Mouse (Mus musculus) thymus, adult 18-20 months (tissue): ENCODE data around the gene Jph4.

Experiments
- DNase-seq, 2 experiments: peaks; one replicate each; pipeline ENCODE4 v3.0.0; 2022; ENCODE audit warnings: mixed read lengths in 2 of 2

Jph4 gene

DNA sequence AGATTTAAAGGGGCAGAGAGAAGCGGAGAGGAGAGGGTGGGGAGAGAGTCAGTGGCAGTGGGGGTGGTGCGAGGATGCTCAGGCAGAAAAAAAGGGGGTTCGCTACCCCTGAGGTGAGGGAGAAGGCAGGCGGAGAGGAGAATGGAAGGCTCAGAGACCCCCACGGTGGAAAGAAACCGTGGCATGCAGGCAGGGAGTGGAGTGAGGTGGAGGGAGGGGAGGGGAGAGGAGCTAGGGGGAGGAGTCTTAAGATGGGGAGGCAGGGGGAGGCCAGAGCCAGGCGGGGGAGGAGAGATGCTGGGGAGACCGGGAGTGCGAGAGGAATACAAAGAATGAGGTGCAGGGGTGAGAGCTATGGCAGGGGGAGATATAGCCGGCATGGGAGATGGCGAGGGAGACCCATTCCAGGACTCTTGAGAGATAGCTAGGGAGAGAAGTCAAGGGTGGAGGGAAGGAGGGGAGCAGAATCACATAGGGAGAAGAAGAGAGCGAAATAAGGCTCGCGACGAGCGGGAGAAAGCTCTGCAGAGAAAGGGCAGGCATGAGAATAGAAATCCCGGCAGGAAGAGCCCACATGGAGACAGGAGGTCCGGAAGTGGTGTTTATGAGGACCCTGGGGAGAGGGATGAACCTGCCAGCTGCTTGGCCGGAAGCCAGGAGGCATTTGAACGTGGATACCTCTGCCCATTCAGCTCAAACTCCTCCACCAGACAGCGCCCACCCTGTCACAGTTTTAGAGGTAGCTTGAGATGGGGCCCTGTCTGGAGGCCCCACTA, at the start of gene Jph4:
Jph4 (minus strand) TSS at position 511 of the 776 bp plus-strand sequence.
- no peak for DNase-seq

DNA sequence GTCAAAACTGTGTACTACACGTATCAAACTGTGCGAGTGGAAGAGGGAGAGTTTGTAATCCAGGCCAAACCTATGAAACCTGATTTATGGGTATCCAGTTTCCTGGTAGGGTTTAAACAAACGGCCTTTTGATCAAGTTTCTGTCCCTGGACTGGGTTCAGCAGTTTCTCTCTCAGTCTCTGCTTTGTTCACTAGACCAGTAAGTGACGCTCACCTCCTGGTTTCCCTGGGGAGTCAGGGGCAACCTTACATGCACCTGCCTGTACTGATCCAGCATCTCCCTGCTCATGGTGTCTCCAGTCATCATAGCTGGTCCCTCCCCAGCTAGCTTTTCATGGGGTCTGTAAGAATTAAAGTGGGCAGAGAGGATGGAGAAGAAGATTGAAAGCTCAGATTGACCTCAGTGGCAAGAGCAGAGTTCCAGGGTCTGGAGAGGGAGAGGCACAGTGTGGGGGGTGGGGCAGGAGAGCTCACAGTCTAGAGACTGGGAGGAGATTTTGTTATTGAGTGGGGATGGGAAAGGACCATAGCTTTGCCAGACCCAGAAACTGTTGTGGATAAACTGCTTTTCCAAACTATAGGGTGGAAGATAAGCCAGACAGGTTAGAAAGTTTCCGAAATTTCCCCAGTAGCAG, 47.6 kb upstream of the Jph4 start:
- no peak for DNase-seq

DNA sequence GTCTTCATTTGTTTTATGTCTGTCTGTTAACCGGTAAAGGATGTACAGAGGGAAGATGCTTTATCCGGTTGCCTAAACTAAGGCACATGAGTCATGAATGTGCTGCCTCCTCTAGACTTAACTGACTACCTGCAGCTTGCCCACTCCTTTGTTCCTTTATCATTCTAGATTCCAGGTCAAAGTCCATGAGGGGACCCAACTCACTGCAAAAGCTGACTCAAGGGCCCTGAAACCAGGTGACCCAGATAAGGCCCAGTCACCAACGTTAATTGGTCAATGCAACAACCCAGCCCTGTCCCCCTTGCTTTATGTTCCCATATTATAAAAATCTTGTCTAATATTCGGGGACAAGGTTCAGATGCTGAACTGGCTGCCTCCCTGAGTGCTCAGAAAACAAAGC, 45.4 kb upstream of the Jph4 start:
- DNase-seq = no peak

DNA sequence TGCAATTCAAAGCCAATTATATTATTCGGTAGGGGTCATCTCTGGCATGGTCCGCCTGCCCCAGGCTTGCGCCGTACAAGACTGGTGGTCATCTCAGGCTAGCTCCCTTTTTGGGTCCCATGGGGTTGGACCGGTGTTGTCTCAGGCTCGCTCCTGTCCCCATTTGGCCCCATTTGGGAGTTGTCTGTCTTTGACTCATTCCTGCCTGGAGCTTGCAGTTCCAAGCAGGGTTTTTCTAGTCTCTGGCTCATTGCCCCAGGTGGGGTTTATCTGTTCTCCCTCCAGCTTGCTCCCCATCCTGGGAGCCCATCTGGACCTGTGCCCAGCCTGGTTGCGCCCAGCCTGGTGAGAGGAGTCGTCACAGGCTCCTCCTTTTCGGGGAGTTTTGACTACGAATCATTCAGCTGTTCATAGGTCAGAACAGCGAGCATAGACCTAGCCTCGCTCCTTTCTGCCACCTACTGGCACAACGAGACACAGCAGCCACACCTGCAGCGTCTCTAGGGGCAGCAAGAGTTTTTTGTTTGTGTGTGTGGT, 44.4 kb upstream of the Jph4 start:
- DNase-seq = peak; percentile 32 to 39

DNA sequence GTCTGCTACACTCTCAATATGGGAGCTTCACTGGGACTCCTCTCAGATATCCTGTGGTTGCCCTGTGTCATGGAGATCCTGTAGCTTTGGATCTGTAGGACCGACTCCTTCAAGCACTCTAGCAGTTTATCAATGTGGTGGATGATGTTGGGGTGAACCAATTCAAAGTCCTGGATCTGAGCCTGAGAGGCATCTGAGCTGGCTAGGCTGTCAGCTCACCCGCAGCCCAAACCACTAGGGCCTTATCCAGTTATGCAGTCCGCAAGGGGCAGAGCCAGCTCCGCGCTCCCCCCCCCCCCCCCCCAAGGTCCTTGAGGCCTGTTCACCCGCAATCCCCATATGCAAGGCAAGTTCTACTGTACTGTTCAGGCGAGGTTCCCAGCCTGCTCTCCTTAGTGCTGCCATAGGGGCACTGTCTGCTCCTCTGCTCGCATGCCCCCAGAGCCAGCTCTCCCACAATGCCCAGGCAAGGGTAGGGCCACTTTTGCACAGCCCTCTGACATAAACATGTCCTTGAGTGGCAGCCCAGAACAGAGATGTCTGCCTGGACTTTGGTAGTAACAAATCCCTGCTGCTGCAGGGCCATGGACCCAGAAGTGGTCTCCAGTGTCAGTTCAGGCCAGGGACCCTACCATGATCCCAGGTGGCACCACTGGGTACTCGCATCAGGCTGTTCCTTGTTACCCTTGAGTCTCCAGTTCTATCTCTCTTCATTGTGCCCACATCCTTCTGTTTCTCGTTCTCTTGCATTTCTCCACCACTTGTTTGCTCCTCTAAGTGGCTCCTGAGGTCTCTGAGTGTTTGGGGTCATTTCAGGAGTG, 43.7 kb upstream of the Jph4 start:
- DNase-seq = no peak

DNA sequence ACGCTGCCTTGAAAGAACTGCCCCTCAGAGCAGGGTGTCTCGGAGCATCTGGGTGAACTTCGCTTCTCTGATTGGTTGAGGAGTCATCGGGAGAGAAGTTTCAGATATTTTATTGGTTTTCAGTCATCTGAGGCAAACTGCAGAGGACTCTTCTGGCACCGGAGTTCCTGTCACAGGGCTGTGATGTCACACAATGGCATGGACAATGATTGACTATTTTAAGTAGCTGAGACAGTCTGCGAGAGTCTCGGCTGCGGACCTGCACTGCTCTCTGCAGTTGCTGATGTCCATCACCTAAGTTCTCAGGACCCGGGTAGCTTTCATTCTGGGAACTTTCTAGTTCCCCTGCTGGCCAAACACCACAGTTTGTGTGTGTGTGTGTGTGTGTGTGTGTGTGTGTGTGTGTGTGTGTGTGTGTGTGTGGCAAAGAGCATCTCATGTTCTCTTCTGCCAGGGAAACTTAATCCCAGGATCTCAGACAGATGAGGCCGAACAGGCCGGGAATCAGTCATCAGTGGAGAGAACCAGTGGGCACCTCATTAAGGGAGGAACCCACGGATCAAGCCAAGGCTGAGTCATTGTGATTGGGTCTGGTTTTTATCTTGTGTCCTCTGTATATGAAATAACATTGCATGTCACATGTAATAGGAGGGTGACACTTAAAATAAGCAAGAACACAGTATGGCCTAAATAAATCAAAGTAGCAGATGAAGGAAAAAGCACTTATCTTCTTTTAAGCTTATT, 40.8 kb upstream of the Jph4 start:
- DNase-seq = no peak

DNA sequence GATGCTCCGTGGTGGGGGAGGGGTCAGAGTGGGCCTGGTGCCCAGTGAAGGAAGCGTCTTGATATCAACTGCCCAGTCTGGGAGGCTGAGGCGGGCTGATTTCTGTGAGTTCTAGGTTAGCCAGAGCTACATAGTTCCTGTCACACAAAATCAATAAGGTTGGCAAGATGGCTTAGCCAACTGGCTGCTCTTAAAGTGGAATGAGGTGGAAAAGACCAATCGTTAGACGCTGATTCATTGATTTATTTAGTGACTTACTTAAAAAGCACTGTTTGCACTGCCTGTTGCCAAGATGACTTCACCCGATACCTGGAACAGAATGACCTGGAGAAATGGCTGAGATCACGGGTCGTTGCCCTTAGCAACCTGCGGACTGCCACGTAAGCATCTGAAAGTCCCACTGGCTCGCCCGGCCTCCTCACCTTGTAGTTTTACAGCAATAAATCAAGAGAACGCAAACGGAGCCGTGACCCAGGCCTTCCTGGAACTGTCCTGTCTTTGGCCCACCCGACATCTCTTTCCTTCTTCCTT, 36.3 kb upstream of the Jph4 start:
- no peak for DNase-seq

DNA sequence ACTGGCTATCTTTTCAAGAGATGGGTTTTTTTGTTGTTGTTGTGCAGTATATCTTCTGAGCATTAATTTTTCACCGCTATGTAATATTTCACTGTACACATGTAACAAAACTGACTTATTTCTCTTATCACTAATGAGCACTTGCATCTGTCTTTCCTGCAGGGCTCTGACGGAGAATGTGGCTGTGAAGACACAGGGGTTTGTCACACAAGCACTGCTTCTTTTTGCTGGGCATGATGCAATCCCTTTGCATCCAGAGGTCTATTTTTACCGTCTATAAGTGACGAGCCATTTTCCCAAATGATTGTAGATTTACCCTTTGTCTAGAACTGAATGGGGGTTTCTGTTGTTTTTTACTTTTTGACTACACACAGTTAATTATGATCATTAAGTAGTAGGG, 35.4 kb upstream of the Jph4 start:
- DNase-seq = no peak

DNA sequence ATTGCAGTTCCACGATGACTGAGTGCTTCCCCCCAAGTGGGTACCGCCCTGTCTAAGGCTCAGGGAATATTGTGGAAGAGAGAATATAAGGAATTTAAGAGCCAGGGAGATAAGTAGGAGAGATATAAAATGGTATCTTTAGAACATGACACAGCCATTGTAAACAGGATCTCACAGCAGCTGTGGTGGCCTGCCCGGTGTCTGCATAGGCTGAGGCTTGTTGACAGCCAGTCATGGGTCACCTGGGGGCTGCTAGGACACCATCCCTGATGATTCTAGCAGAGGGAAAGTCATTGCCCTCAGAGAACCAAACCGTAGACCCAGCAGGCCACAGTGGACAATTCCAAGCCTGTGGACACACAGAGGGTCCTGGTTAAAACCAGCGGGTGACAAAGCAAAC, 34.2 kb upstream of the Jph4 start:
- no peak for DNase-seq

DNA sequence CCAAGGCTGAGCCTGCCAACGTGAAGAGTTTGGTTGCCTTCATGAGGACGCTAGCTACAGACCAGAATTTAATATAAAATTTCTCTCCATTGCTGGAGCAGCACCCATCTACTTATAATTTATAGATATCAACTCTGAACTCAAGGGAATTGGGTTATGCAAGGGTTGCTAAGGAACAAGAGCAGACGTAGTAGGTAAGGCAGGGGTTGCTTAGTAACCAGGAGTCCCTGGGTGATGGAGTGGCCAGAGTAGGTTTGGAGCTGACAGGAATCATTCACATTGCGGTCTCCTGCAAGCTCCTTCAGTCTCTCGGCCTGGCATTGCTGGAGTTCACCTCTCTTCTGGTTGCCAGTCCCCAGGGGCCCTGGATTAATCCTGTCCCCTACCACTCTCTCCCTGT, 32.3 kb upstream of the Jph4 start:
- DNase-seq = no peak

DNA sequence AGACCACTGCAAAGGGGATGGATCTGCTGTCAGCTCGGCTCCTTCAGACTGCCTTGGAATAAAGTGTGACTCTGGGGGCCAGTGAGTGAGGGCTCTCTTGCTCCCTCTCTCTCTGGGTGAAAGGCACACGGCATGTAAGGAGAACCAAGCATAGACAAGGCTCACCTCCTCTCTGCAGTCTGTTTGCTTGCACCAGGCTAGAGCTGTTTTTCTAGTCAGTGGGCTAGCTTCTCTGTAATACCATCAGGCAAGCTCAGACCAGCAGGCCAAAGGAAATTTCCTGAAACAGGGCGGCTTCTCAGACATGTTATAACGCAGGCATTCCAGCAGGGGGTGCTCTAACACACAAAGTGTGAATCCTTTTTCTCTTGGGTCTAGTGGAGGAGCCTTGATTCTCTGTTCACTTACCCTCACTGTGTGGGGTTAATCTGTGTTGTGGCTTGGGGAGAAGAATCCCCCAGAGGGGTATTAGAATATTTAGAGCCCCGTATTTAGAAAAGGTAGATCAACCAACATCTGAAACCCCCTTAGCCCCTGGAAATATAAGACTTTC, 31.7 kb upstream of the Jph4 start:
- peak in 1 of 2 experiments; percentile 16 for DNase-seq

DNA sequence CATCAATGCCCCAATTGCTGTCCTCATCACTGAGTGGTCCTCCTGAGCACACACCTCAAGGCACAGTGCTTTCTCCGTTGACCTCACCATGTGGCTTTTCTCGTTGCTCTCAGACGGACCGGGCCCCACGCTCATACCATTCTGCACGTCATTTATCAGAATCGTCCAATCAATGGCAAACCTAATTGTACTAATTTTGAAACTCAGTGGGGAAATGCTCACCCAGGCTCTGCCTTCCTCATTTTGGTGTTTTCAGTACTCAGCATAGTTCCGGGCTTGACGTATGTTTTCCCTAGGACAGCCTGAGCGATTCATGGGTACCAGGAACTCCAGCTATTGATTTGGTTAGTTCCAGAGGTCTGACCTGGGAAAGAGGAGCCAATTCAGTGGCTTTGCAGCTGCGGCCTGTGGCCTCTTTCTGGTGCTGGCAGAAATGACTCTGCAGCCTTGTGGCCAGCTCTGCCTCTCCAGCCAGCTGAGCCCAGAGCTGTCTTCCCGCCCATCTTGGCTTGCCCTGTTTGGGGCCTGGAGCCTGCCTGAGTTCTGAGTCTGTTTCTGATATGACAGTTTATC, 30.2 kb upstream of the Jph4 start:
- DNase-seq = no peak

DNA sequence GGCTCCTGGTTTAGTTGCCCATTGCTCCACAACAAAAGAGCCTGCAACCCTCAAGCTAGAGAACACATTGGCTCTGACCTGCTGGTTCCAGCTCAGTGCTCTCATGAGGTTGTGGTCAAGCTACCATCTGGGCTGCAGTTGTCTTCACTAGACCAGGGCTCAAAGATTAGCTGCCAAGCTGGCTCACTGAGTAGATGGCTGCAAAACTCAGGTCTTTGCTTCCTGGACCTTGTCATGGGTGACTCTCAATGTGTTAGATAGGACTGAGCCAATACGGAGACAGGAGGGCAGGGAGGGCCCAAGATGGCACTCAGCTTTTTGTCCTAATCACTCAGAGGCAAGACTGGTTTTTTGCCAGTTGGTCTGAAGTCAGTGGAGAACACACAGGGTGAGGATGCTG, 29.6 kb upstream of the Jph4 start:
- DNase-seq = no peak

DNA sequence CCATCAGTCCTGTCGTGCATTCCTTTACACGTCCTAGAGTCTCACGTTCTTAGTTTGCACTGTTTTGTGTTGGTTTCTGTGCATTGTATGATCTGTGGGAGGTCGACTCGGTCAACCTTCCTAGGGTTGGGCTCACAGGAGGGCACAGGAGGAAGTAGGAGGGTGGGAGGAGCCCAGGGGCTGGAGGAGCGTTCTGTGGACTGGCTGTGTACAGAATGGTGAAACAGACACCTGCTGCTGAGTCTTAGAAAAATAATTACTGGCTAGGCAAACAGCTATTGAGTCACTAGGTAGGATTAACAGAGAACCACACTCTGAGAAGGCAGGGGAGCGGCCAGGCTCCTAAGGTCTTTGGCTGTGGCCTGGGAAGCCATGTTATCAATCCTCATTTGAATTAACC, 22.6 kb upstream of the Jph4 start:
- no peak for DNase-seq

DNA sequence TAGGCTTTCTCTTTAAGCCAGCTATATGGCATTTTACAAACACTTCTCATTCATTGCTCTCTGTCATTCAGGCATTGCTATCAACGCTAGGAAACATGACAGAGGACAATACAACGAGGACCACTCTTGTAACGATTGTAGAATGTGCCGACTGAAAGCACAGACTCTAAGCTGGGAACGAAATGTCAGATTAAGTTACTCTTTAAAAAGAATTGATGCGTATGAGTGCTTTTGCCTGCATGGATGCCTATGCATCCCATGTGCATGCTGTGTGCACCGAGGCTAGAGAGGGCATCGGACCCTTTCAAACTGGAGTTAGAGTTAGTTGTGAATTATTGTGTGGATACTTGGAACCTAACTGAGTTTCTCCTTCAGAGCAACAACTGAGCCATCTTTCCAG, 18.9 kb upstream of the Jph4 start:
- no peak for DNase-seq

DNA sequence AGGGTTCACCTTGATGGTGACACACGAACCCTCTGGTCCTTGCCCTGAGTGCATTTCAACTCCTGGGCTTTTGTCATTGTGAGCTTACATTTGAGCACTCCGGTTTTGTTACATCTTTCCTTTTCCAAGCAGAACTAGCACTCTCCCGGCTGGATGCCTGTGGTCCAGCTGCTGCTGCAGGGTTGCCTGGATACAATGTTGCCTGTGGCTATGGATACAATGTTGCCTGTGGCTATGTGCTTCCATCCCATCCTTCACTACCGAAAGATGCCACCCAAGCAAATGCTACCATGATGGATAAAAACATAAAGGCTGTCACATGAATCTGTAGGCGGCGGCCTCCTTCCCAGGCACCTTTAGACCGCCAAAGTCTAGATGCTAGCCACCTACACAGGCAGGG, 9.8 kb upstream of the Jph4 start:
- DNase-seq = no peak

DNA sequence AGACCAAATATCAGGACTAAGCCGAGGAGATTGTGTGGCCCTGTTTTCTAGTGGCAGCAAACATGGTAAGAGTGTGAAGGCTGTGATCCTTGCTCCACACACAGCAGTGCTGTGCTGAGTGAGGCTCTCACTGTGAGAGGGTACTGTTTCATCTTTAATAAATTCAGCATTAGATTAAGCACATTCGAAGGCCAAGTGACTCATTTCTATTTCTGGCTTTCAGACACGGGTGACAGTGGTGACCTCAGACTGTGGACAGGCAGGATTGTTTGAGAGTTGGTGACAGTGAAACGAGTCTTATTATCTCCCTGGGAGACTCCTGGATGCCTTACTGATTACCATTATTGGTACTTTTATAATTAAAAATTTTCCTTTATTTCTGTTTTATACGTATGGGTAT, 9.0 kb upstream of the Jph4 start:
- DNase-seq = no peak

DNA sequence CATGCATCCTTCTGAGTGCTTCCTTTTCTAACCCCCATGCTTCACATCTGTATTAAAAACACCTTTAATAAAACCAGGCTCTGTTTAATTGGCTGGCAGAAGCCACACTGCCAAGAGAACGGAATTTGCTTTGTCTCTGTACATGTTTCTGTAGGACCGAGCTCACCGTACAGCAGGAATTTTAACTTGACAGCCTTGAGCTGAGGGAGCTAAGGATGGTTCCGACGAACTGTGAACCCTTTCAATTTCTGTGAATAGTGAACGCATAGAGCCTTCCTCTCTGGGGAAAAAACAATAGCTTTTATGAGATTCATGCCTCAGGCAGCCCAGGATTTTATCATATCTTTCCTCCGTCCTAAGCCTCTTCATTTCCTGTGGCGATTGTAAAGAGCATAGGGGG, 5.6 kb upstream of the Jph4 start:
- DNase-seq = no peak

DNA sequence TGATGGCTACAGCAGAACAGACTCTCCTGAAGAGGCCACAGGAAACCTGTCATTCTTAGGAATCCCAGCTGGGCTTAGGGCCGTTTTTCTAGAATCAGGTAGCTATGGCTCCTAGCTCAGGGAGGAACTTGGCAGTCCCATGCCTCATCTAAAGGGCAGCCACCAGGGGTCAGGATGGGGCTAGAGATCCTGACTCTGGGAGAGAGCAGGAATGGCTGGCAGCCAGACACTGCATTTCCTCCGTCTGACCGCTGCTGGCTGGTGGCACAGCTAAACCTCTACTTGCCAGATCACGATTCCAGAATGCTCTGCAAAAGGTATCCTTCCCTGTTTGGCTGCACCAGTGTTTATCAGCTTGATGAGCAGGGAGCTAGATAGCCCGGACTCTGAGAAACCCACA, 5.2 kb upstream of the Jph4 start:
- DNase-seq = no peak

DNA sequence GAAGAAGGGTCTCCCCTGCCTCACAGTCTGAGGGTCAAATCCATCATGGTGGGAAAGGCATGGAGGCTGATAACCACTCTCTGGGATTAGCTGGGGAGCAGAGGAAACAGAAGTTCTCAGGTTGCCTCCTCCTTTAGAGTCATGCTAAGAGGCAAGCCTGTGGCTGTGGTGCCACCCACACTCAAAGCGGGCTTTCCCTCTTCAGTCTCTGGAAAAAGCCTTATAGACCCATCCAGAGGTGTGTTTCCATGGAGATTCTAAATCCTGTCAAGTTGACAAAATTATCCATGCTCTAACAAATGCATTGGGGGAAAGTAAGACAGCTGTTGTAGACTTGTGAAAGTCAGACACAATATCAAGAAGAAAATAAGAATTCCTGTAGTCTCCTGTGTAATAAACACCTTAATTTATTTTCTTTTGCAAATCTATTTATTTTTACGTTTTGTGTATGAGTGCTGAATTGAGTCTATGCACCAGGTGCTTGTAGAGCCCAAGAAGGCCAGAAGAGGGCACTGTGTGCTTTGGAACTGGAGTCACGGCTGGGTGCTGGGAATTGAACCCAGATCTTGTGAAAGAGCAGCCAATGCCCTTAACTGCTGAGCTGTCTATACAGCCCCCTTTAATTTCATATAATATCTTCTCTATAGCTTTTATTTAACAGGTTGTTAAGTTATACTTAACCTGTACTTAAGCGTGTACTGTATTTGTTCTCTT, 2.8 kb upstream of the Jph4 start:
- no peak for DNase-seq

DNA sequence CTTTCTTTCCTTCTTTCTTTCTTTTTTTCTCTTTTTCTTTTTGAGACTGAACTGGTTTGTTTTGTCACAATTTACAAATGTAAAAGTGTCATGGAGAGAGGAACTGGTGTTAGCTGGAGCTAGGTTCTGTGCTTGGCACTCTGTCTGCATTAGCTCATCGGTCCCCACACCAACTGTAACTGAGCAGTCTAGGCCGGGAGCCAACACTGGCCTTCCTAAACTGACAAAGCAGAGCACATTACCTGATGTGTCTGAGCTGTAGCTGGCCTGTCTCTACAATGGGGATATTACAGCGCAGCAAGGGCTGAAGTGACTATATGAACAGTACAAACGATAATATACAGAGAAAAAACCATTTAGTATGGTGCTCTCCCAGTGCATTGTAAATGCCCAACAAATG, 2.1 kb upstream of the Jph4 start:
- no peak for DNase-seq
